Mouse (Mus musculus) ES-E14 (cell line): ENCODE data around the gene Apoo. TPM values are rescaled to one million over a fixed set of nuclear protein-coding genes. Genes with fewer than 3 reads are reported as not detected.
A peak's percentile ranks its signal among the peaks of the same experiment; 100 is the strongest.
"Not testable (repeated sequence)": the region's sequence is repeated elsewhere in the genome, so short reads cannot be mapped to it uniquely, and the experiment has no call there.

Experiments
- DNase-seq: peaks from one replicate; pipeline ENCODE4 v3.0.0-alpha.2; 2013; ENCODE audit warnings: low read depth, low spot score
- H3K27ac ChIP-seq: 2 replicates; pipeline ENCODE4 v1.5.1; 2012; ENCODE audit warnings: low read depth, mild to moderate bottlenecking, low read length, moderate library complexity, mixed read lengths; ENCODE audit not compliant: poor library complexity, insufficient read depth, severe bottlenecking
- H3K36me3 ChIP-seq: 2 replicates; pipeline ENCODE4 v1.6.1; 2012; ENCODE audit warnings: mild to moderate bottlenecking, low read length, moderate library complexity, mixed read lengths; ENCODE audit not compliant: control insufficient read depth, poor library complexity, insufficient read depth, severe bottlenecking
- H3K4me1 ChIP-seq, 2 experiments: fragments of 150-350 bp in 1 of 2; sonication (generic) in 1 of 2; 2 replicates each; pipeline ENCODE4 v1.6.1; 2012; ENCODE audit warnings: low read length in 2 of 2, mild to moderate bottlenecking in 1 of 2, mixed read lengths in 1 of 2; ENCODE audit not compliant: control insufficient read depth in 2 of 2, insufficient read depth in 2 of 2, poor library complexity in 1 of 2
- H3K4me3 ChIP-seq, 2 experiments: fragments of 150-350 bp in 1 of 2; sonication (generic) in 1 of 2; 2 replicates each; pipeline ENCODE4 v1.5.1; 2012; ENCODE audit warnings: low read length in 2 of 2, low read depth in 1 of 2, mild to moderate bottlenecking in 1 of 2, mixed read lengths in 1 of 2; ENCODE audit not compliant: insufficient read depth in 1 of 2, poor library complexity in 1 of 2, severe bottlenecking in 1 of 2
- H3K9ac ChIP-seq: 2 replicates; pipeline ENCODE4 v1.6.1; 2012; ENCODE audit warnings: low read depth, mild to moderate bottlenecking, low read length, mixed read lengths; ENCODE audit not compliant: poor library complexity, insufficient read depth, severe bottlenecking
- H3K9me3 ChIP-seq: fragments of 150-350 bp; sonication (generic); 2 replicates; pipeline ENCODE4 v1.6.1; 2012; ENCODE audit warnings: low read depth, mild to moderate bottlenecking, low read length; ENCODE audit not compliant: control insufficient read depth, insufficient read depth
- CHD2 ChIP-seq: IDR thresholded peaks from 2 replicates; pipeline ENCODE4 v1.6.1; 2014; ENCODE audit warnings: mild to moderate bottlenecking, low read depth, low read length, inconsistent platforms
- HCFC1 ChIP-seq: IDR thresholded peaks from 2 replicates; pipeline ENCODE4 v1.6.1; 2012; ENCODE audit warnings: low read length, inconsistent platforms, borderline replicate concordance; ENCODE audit not compliant: insufficient read depth
- MAFK ChIP-seq: IDR thresholded peaks from 2 replicates; pipeline ENCODE4 v1.6.1; 2014; ENCODE audit warnings: mild to moderate bottlenecking, low read depth, low read length, inconsistent platforms; ENCODE audit not compliant: insufficient read depth
- ZC3H11A ChIP-seq: IDR thresholded peaks from 2 replicates; pipeline ENCODE4 v1.6.1; 2012; ENCODE audit warnings: low read depth, mild to moderate bottlenecking, inconsistent platforms, low read length, borderline replicate concordance
- ZNF384 ChIP-seq: IDR thresholded peaks from 2 replicates; pipeline ENCODE4 v1.6.1; 2012; ENCODE audit warnings: low read depth, low read length, inconsistent platforms
- in situ Hi-C, 2 experiments: fragments of 600-800 bp; cut with MboI; formaldehyde crosslinking; loops; one replicate each; pipeline ENCODE4 v1.15.1; 2025; ENCODE audit warnings: low sequenced_read_pairs in 2 of 2, inconsistent platforms in 1 of 2; ENCODE audit not compliant: unreplicated experiment in 2 of 2
- total RNA-seq: library from RNA; depleted of rRNA; stranded (reverse); fragments of 300-350 nt; gene quantifications from 2 replicates; pipeline ENCODE4 v1.2.3, GENCODE M21; 2012; rRNA removed

The Apoo gene
- 21.8 and 30.4 TPM in 2 replicates for total RNA-seq

DNA sequence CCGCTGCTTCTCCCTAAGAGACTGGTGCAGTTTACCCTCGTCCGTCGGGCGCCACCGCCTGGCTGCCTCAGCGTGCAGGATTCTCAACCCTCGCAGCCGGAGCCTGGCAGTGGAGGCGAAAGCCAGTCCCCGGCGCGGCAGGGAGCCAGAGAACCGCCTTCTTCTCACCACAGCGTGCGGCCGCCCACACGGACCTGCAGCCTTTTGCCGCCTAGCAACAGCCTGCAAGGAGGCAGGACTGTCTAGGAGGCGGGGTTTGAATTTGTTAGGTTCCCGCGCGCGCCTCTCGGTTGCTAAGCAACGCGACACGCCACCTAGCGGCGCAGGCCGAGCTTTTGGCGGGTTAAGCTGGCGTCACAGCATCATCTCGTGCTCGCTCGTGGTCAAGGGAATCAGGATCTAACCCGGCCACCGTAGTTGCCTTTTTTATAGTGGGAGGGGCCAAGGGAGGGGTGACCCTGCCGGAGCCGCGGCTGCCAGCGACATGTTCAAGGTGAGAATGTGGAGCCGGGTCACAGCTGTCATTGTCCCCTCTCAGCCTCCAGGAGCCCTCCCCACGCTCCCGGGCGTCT is at the start of gene Apoo, which contains the start of gene Fam90a1b:
Apoo (plus strand) TSS at position 448 of the 572 bp plus-strand sequence.
Fam90a1b (minus strand) TSS at position 108 of the 572 bp plus-strand sequence.
- no peaks in the 10 kb centered on the region for H3K4me1 ChIP-seq
- DNase-seq, result peak; percentile 89
- TF ChIP-seq HCFC1 (peak; percentile 38; the same call in 1 of the 2 replicates), CHD2 (no peak), ZNF384 (peak; percentile 80)
- no peaks in the 10 kb centered on the region for H3K36me3 ChIP-seq
- in situ Hi-C loops, result no loop called here
- peak within 1 kb of the TSS; percentile 93 to 94 for H3K4me3 ChIP-seq
- H3K9ac ChIP-seq, result peak within 1 kb of the TSS; percentile 87
- no peaks in the 10 kb centered on the region for H3K9me3 ChIP-seq
- peak within 1 kb of the TSS; percentile 66; the same call in 1 of the 2 replicates for H3K27ac ChIP-seq

GRCm38 (mm10) chrX:94321036-94321902 is 45.6 kb upstream of the Apoo start:
- Histone ChIP-seq H3K36me3 (no peaks in the 10 kb centered on the region), H3K4me3 (no peak overlapping the region), H3K9ac (no peak overlapping the region), H3K4me1 (no peaks in the 10 kb centered on the region), H3K27ac (no peak overlapping the region), H3K9me3 (no peaks in the 10 kb centered on the region)
- in situ Hi-C loops, result no loop called here
- no peak for TF ChIP-seq ZC3H11A
- TF ChIP-seq ZNF384, result no peak
- no peak for TF ChIP-seq MAFK
- TF ChIP-seq HCFC1, result no peak
- TF ChIP-seq CHD2, result no peak
- no peak for DNase-seq

DNA sequence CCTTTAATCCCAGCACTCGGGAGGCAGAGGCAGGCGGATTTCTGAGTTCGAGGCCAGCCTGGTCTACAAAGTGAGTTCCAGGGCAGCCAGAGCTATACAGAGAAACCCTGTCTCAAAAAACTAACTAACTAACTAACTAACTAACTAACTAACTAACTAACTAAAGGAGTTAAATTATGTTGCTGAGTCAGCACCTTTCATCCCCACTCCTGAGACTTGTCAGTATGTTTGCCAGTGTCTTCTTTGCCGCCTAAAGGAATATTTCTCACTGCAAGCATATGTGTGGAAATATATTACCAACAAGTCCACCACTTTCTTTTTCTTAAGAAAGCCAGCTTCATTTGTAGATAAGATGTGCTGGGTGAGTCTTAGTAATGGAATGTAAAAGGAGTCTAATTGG is 23.3 kb upstream of the Apoo start:
- H3K36me3 ChIP-seq, H3K27ac ChIP-seq, in situ Hi-C loops, DNase-seq, H3K4me3 ChIP-seq, H3K9ac ChIP-seq, H3K9me3 ChIP-seq, H3K4me1 ChIP-seq: not testable (repeated sequence)
- peak; percentile 71 for TF ChIP-seq MAFK

DNA sequence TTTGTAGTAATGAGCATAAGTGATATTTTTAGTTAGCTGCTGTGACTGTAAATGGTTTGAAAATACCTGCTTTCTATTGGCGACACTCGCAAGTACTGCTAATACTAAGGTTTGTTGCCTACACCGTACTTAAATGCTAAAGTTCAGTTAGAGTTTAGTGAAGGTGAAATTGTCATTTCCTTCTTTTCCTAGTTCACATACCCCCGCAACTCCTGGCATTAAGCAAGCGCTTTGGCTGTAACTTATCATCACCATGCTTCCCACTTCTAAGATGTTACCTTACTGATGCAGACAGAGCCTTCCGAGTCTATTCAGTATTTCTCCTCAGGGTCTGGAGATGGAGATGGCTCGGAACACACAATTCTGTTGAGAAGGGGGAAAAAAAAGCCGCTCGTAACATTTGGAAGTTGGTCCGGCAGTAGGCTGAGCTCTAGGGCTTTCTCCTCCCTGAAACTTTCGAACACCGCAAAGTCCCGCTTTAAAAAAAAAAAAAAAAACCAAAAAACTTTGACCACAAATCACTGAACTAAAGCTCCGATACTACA is 1.5 kb upstream of the Apoo start:
- in situ Hi-C loops, result no loop called here
- no peaks in the 10 kb centered on the region for H3K36me3 ChIP-seq
- peak overlapping the region in 1 of 2 experiments; percentile 7; a peak in 1 of 4 replicates for H3K4me3 ChIP-seq
- DNase-seq, result no peak
- H3K27ac ChIP-seq, result no peak overlapping the region
- TF ChIP-seq ZC3H11A (no peak), ZNF384 (no peak), MAFK (no peak), CHD2 (no peak), HCFC1 (no peak)
- no peaks in the 10 kb centered on the region for H3K4me1 ChIP-seq
- no peaks in the 10 kb centered on the region for H3K9me3 ChIP-seq
- no peak overlapping the region for H3K9ac ChIP-seq
